Mouse (Mus musculus): Measurements from ENCODE around the gene Zfp362. TPM values are rescaled to one million over a fixed set of nuclear protein-coding genes. Genes with fewer than 3 reads are reported as not detected.

The Zfp362 gene
- polyA plus RNA-seq, 1 experiment from 2014 or later, result 25.3 TPM

DNA sequence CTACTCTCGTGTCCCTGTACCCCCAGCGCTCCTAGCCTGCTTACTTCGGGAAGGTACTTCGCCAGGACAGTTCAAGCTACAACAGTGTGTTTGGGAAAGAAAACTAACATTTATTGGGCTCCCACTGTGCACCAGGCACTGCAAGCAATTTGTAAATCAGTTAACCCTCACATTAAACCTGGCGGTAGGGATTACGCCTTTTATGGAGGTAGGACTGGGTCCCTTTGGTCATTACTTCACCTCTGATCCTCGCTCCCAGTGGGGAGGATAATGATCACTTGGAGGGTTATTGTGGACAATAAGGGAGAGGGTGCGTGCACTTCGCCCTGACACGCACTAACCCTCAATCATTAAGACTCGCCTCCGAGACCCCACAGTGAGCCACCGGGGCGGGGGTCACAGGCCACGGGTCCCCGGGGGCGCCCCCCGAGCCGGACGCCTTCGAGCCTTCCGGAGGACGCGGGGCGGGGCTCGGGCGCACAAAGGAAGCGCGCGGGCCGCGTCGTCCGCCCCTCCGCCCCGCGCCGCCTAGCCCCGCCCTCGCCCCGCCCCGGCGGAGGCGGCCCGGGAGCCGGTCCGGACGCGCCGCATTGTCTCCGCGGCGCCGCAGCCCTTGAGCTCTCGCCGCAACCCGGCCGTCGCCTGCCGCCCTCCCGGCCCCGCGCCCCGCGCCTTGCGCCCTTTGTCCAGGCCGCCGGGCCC is 78.7 kb downstream of the Zfp362 start:
- H3K36me3 ChIP-seq (ENCODE audit: control insufficient read depth, insufficient read depth, low read length), result peaks cover 3% of the 10 kb centered on the region; the same call in 1 of the 2 replicates
- no peaks in the 10 kb centered on the region for H3K9me3 ChIP-seq (ENCODE audit: control insufficient read depth, low read length)
- H3K9ac ChIP-seq (ENCODE audit: low read depth, low read length), result peak overlapping the region; percentile 97
- WGBS, result 5% methylated on average over 62 of the region's 68 CpGs
- peaks cover 31% of the 10 kb centered on the region for H3K4me1 ChIP-seq (replicated peaks; ENCODE audit: control insufficient read depth, insufficient read depth, low read length)
- DNase-seq (ENCODE audit: low spot score) (peak; percentile 77), ATAC-seq (replicated peaks; ENCODE audit: low FRiP score) (peak; percentile 92)
- peak overlapping the region; percentile 96 for H3K27ac ChIP-seq (ENCODE audit: low read depth, low read length)
- H3K4me2 ChIP-seq, result peak overlapping the region; percentile 93
- H3K4me3 ChIP-seq (ENCODE audit: low read depth, low read length), result peak overlapping the region; percentile 98
- no peaks in the 10 kb centered on the region for H3K27me3 ChIP-seq (replicated peaks; ENCODE audit: control insufficient read depth, insufficient read depth, low read length)

DNA sequence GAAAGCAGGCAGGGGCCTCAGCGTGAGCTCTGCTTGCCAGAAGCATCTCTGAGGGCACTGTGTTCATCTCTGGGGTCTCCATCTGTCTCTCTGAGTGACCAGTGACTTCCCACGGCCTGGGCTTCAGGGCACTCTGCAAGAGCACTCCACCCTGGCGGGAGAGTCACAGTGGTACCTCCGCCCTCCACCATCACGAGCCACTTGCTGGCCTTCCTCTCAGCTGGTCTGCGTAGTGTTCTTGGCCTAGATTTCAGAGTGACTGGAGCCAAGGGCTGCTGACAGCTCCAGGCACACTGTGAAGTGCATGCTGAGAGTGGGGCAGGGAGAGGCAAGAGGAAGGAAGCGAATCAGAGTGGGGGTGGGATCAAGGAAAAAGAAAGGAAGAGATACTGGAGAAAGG is 81.8 kb downstream of the Zfp362 start:
- DNase-seq (ENCODE audit: low spot score) (no peak), ATAC-seq (replicated peaks; ENCODE audit: low FRiP score) (no peak)
- no peaks in the 10 kb centered on the region for H3K36me3 ChIP-seq (ENCODE audit: control insufficient read depth, insufficient read depth, low read length)
- H3K9ac ChIP-seq (ENCODE audit: low read depth, low read length), result no peak overlapping the region
- 61% methylated on average over 7 of the region's 7 CpGs for WGBS
- no peaks in the 10 kb centered on the region for H3K9me3 ChIP-seq (ENCODE audit: control insufficient read depth, low read length)
- H3K4me2 ChIP-seq, result no peak overlapping the region
- no peak overlapping the region for H3K4me3 ChIP-seq (ENCODE audit: low read depth, low read length)
- peaks cover 24% of the 10 kb centered on the region for H3K4me1 ChIP-seq (replicated peaks; ENCODE audit: control insufficient read depth, insufficient read depth, low read length)
- H3K27ac ChIP-seq (ENCODE audit: low read depth, low read length), result no peak overlapping the region
- H3K27me3 ChIP-seq (replicated peaks; ENCODE audit: control insufficient read depth, insufficient read depth, low read length), result no peaks in the 10 kb centered on the region

DNA sequence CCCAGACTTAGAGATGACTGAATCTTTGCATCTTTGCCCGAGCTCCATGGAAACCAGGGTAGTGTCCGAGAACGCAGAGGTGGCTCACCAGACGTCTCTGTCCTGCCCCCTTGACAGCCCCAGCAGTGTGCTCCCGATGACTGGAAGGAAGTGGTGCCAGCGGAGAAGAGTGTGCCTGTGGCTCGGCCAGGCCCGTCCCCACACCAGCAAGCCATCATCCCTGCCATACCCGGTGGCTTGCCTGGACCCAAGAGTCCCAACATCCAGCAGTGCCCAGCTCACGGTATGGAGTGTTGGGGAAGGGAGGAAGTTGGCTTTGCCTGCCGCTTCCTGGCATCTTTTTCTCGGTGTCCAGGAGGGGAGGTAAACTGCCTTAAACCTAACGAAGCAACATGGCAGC is 82.4 kb downstream of the Zfp362 start:
- ATAC-seq (replicated peaks; ENCODE audit: low FRiP score), result no peak
- no peaks in the 10 kb centered on the region for H3K27me3 ChIP-seq (replicated peaks; ENCODE audit: control insufficient read depth, insufficient read depth, low read length)

More for the DNA sequence above, 82.4 kb downstream of the Zfp362 start:
- Histone ChIP-seq H3K27ac (ENCODE audit: low read depth, low read length) (no peak overlapping the region), H3K4me1 (replicated peaks; ENCODE audit: control insufficient read depth, insufficient read depth, low read length) (peaks cover 18% of the 10 kb centered on the region), H3K4me2 (no peak overlapping the region), H3K9me3 (ENCODE audit: control insufficient read depth, low read length) (no peaks in the 10 kb centered on the region), H3K9ac (ENCODE audit: low read depth, low read length) (no peak overlapping the region), H3K36me3 (ENCODE audit: control insufficient read depth, insufficient read depth, low read length) (no peaks in the 10 kb centered on the region), H3K4me3 (ENCODE audit: low read depth, low read length) (no peak overlapping the region)
- WGBS, result 82% methylated on average over 13 of the region's 13 CpGs
- DNase-seq (ENCODE audit: low spot score), result no peak

Other genes starting within 250 kb of the Zfp362 start
- gene Zscan20, start 195.9 kb downstream of the Zfp362 start, polyA plus RNA-seq (2014; fragmentation: Nextera tagmentation; extraction: Ambion mirVana), result 2.4 and 3.9 TPM in 2 replicates
- gene Tlr12, start 187.4 kb downstream of the Zfp362 start, polyA plus RNA-seq (2014; fragmentation: Nextera tagmentation; extraction: Ambion mirVana), result 0.81 and 0.88 TPM in 2 replicates
- gene Phc2, start 151.3 kb downstream of the Zfp362 start, polyA plus RNA-seq (2014; fragmentation: Nextera tagmentation; extraction: Ambion mirVana), result 39.3 and 40.4 TPM in 2 replicates
- 0.14 TPM in 1 of 2 replicates, not detected in the other for gene A3galt2, start 50.7 kb downstream of the Zfp362 start, polyA plus RNA-seq (2014; fragmentation: Nextera tagmentation; extraction: Ambion mirVana)
- 3.0 and 4.3 TPM in 2 replicates for gene Trim62, start 77.5 kb upstream of the Zfp362 start, polyA plus RNA-seq (2014; fragmentation: Nextera tagmentation; extraction: Ambion mirVana)
- gene Azin2, start 156.4 kb upstream of the Zfp362 start, polyA plus RNA-seq (2014; fragmentation: Nextera tagmentation; extraction: Ambion mirVana), result 4.6 and 5.8 TPM in 2 replicates
- 235 and 256 TPM in 2 replicates for gene Ak2, start 185.9 kb upstream of the Zfp362 start, polyA plus RNA-seq (2014; fragmentation: Nextera tagmentation; extraction: Ambion mirVana)